Mouse (Mus musculus): Measurements from ENCODE around the gene Tas2r130. TPM values are rescaled to one million over a fixed set of nuclear protein-coding genes. Genes with fewer than 3 reads are reported as not detected.
"Not testable (repeated sequence)": the region's sequence is repeated elsewhere in the genome, so short reads cannot be mapped to it uniquely, and the experiment has no call there.

The Tas2r130 gene
- not detected in 2 replicates for polyA plus RNA-seq (2014; fragmentation: Nextera tagmentation; extraction: Ambion mirVana)

GRCm38 (mm10) chr6:131630812-131631211 is at the start of gene Tas2r130:
TSS of gene Tas2r130 (minus strand) at chr6:131630912.
- H3K36me3 ChIP-seq (ENCODE audit: control insufficient read depth, insufficient read depth, low read length) = no peaks in the 10 kb centered on the region
- no peaks in the 10 kb centered on the region for H3K27me3 ChIP-seq (ENCODE audit: control insufficient read depth, insufficient read depth, low read length)
- H3K4me2 ChIP-seq (ENCODE audit: low read depth) = no peak within 1 kb of the TSS
- H3K4me3 ChIP-seq (ENCODE audit: low read depth, low read length) = no peak within 1 kb of the TSS
- 82% methylated on average over 3 of the region's 3 CpGs for WGBS
- H3K4me1 ChIP-seq (ENCODE audit: control insufficient read depth, insufficient read depth, low read length) = no peaks in the 10 kb centered on the region
- ATAC-seq (ENCODE audit: insufficient read depth, low FRiP score, low TSS enrichment) (no peak), DNase-seq (ENCODE audit: low spot score) (no peak)
- H3K9ac ChIP-seq (ENCODE audit: low read length) = no peak within 1 kb of the TSS
- H3K27ac ChIP-seq (ENCODE audit: low read depth, low read length) = no peak within 1 kb of the TSS
- no peaks in the 10 kb centered on the region for H3K9me3 ChIP-seq (ENCODE audit: control insufficient read depth, low read length)

DNA sequence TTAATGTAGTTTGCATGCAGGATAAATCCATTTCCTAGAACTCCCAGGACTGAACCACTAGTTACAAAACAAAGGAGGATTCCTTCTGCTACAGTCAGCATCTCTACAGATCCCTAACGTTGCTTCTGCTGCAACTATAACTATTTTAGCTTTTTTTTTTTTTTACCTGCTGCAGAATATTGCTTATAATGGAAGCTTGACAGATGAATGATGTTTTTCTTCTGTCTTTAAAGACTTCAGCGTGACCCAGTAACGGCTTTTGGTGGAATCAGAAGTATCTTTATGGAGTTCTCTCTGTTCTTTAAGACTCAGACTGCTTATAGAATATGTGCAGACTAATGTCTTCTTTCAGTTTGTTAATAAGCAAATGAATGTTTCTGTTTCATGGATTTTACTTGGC is 48.1 kb upstream of the Tas2r130 start, which contains the start of gene Tas2r106:
Gene Tas2r106, minus strand, starts transcription at position 101 of the 400 bp plus-strand sequence.
- Histone ChIP-seq H3K27ac (ENCODE audit: low read depth, low read length) (no peak within 1 kb of the TSS), H3K9ac (ENCODE audit: low read length) (no peak within 1 kb of the TSS), H3K9me3 (ENCODE audit: control insufficient read depth, low read length) (peaks cover 2% of the 10 kb centered on the region; the same call in 1 of the 2 replicates), H3K27me3 (ENCODE audit: control insufficient read depth, insufficient read depth, low read length) (no peaks in the 10 kb centered on the region), H3K36me3 (ENCODE audit: control insufficient read depth, insufficient read depth, low read length) (no peaks in the 10 kb centered on the region), H3K4me3 (ENCODE audit: low read depth, low read length) (no peak within 1 kb of the TSS), H3K4me1 (ENCODE audit: control insufficient read depth, insufficient read depth, low read length) (no peaks in the 10 kb centered on the region), H3K4me2 (ENCODE audit: low read depth) (no peak within 1 kb of the TSS)
- DNase-seq (ENCODE audit: low spot score) = no peak
- no peak for ATAC-seq (ENCODE audit: insufficient read depth, low FRiP score, low TSS enrichment)
- WGBS = 70% methylated on average over 3 of the region's 3 CpGs

- Histone ChIP-seq H3K27ac (ENCODE audit: low read depth, low read length) (no peak within 1 kb of the TSS), H3K27me3 (ENCODE audit: control insufficient read depth, insufficient read depth, low read length) (no peaks in the 10 kb centered on the region), H3K4me1 (ENCODE audit: control insufficient read depth, insufficient read depth, low read length) (no peaks in the 10 kb centered on the region), H3K4me3 (ENCODE audit: low read depth, low read length) (no peak within 1 kb of the TSS), H3K36me3 (ENCODE audit: control insufficient read depth, insufficient read depth, low read length) (no peaks in the 10 kb centered on the region), H3K9me3 (ENCODE audit: control insufficient read depth, low read length) (no peaks in the 10 kb centered on the region), H3K9ac (ENCODE audit: low read length) (no peak within 1 kb of the TSS), H3K4me2 (ENCODE audit: low read depth) (no peak within 1 kb of the TSS)
- DNase-seq (ENCODE audit: low spot score) = no peak
- ATAC-seq (ENCODE audit: insufficient read depth, low FRiP score, low TSS enrichment) = no peak
Measured at GRCm38 (mm10) chr6:131660049-131660448, 29.3 kb upstream of the Tas2r130 start, which contains the start of gene Tas2r107. TSS of gene Tas2r107 (minus strand) at chr6:131660149.

DNA sequence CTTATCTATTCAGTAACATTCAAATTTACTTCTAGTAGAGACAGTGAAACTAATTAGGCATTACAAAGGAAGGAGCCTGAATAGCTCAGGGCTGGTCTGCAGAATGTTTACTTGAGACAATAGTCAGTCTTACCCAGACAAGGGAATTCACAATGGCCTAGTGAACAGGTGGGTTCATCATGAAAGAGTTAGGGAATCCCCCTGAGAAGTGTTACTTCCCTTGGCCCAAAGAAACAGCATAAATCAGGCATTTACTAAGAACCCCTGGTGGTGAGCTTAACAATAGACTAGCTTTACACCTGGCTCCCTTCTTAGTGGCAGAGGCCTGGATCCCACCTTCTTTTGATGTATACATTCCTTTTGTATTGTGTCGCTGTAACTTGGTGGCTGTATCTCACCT is 20.8 kb downstream of the Tas2r130 start:
- ATAC-seq (ENCODE audit: insufficient read depth, low FRiP score, low TSS enrichment); H3K27ac ChIP-seq (ENCODE audit: low read depth, low read length); H3K9me3 ChIP-seq (ENCODE audit: control insufficient read depth, low read length); H3K4me2 ChIP-seq (ENCODE audit: low read depth); H3K9ac ChIP-seq (ENCODE audit: low read length); H3K36me3 ChIP-seq (ENCODE audit: control insufficient read depth, insufficient read depth, low read length); DNase-seq (ENCODE audit: low spot score); H3K4me3 ChIP-seq (ENCODE audit: low read depth, low read length); H3K4me1 ChIP-seq (ENCODE audit: control insufficient read depth, insufficient read depth, low read length); H3K27me3 ChIP-seq (ENCODE audit: control insufficient read depth, insufficient read depth, low read length): not testable (repeated sequence)
- WGBS = 93% methylated on average over 1 of the region's 1 CpGs

DNA sequence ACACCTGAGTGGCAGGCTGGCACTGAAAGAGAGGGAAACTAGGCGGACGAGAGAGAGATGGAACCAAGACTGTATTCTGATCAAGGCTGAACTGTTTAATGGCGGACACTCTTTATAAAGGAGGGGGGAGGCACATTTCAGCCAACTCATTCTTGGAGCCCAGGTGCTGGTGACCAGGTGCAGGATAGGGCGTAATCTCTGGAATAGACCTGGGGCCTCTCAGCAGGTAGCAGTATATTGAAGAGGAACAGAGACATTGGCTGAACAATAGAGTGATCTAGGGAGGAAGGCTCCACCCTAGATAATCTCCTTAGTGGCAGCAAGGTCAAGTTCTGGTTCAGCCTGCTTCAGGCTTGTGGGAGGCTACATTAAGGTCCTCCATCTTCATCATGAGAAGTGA is 25.9 kb downstream of the Tas2r130 start:
- Histone ChIP-seq H3K4me3 (ENCODE audit: low read depth, low read length) (no peak overlapping the region), H3K9me3 (ENCODE audit: control insufficient read depth, low read length) (no peaks in the 10 kb centered on the region), H3K4me1 (ENCODE audit: control insufficient read depth, insufficient read depth, low read length) (no peaks in the 10 kb centered on the region), H3K36me3 (ENCODE audit: control insufficient read depth, insufficient read depth, low read length) (no peaks in the 10 kb centered on the region), H3K9ac (ENCODE audit: low read length) (no peak overlapping the region), H3K27ac (ENCODE audit: low read depth, low read length) (no peak overlapping the region), H3K4me2 (ENCODE audit: low read depth) (no peak overlapping the region), H3K27me3 (ENCODE audit: control insufficient read depth, insufficient read depth, low read length) (no peaks in the 10 kb centered on the region)
- DNase-seq (ENCODE audit: low spot score) (no peak), ATAC-seq (ENCODE audit: insufficient read depth, low FRiP score, low TSS enrichment) (no peak)
- WGBS = 93% methylated on average over 4 of the region's 4 CpGs

Other genes with a start within 250 kb of the Tas2r130 start
- 57.0 and 62.7 TPM in 2 replicates for gene Ybx3, start 242.4 kb downstream of the Tas2r130 start, polyA plus RNA-seq (2014; fragmentation: Nextera tagmentation; extraction: Ambion mirVana)
- not detected in 2 replicates for gene 5430401F13Rik, start 144.5 kb downstream of the Tas2r130 start, polyA plus RNA-seq (2014; fragmentation: Nextera tagmentation; extraction: Ambion mirVana)
- not detected in 2 replicates for gene Gm6619, start 144.5 kb downstream of the Tas2r130 start, polyA plus RNA-seq (2014; fragmentation: Nextera tagmentation; extraction: Ambion mirVana)
- gene Tas2r107, start 29.2 kb upstream of the Tas2r130 start, polyA plus RNA-seq (2014; fragmentation: Nextera tagmentation; extraction: Ambion mirVana) = not detected in 2 replicates
- not detected in 2 replicates for gene Tas2r106, start 48.0 kb upstream of the Tas2r130 start, polyA plus RNA-seq (2014; fragmentation: Nextera tagmentation; extraction: Ambion mirVana)
- gene Tas2r104, start 54.8 kb upstream of the Tas2r130 start, polyA plus RNA-seq (2014; fragmentation: Nextera tagmentation; extraction: Ambion mirVana) = not detected in 2 replicates
- gene Tas2r105, start 56.6 kb upstream of the Tas2r130 start, polyA plus RNA-seq (2014; fragmentation: Nextera tagmentation; extraction: Ambion mirVana) = not detected in 2 replicates
- not detected in 2 replicates for gene Tas2r114, start 59.2 kb upstream of the Tas2r130 start, polyA plus RNA-seq (2014; fragmentation: Nextera tagmentation; extraction: Ambion mirVana)